Mouse (Mus musculus): ENCODE measurements around the gene Eftud2. TPM values are rescaled to one million over a fixed set of nuclear protein-coding genes. Genes with fewer than 3 reads are reported as not detected.

Eftud2 gene
- total and polyA plus RNA-seq, 2 experiments from 2014 or later, result 36.6 to 59.1 TPM

DNA sequence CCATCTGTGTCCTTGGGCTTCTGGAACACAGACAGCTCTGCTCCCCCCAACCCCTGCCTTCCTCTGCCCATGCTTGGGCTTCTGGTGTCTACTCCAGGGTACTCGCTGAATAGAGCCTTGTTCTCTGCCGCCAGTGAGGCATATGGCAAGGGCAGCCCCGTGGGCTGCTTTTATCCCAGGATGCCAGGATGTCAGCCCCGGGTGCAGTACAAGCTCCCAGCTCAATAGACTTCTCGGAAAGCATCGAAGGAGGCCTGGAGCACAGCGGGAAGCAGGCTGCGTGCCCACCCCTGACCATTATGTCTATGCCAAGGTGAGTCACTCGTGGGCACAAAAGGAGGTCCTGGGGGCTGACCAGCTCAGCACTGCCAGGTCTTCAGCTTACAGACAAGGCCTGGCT, 17.6 kb upstream of the Eftud2 start:
- Histone ChIP-seq H3K4me3 (ENCODE audit: low read depth, low read length) (no peak overlapping the region), H3K4me1 (ENCODE audit: control insufficient read depth, insufficient read depth) (0 out of 2 replicates have a peak, but pooled peaks cover under 1% of the 10 kb centered on the region), H3K27me3 (ENCODE audit: control insufficient read depth, insufficient read depth, low read length) (peaks cover 32% of the 10 kb centered on the region), H3K27ac (ENCODE audit: low read depth) (no peak overlapping the region), H3K9ac (replicated peaks; ENCODE audit: low read depth, low read length) (no peak overlapping the region), H3K9me3 (replicated peaks; ENCODE audit: control insufficient read depth, low read length) (no peaks in the 10 kb centered on the region), H3K4me2 (ENCODE audit: low read depth, low read length) (no peak overlapping the region), H3K36me3 (replicated peaks; ENCODE audit: control insufficient read depth, insufficient read depth, low read length) (no peaks in the 10 kb centered on the region)
- ATAC-seq (ENCODE audit: insufficient read depth, low read depth), result no peak
- TF ChIP-seq CTCF (IDR thresholded peaks at IDR 0.05; ENCODE audit: low read depth), result no peak
- TF ChIP-seq EP300 (IDR thresholded peaks at IDR 0.05; ENCODE audit: low read depth), result no peak
- DNase-seq (ENCODE audit: low spot score), result no peak
- 79% methylated on average over 9 of the region's 9 CpGs for WGBS

DNA sequence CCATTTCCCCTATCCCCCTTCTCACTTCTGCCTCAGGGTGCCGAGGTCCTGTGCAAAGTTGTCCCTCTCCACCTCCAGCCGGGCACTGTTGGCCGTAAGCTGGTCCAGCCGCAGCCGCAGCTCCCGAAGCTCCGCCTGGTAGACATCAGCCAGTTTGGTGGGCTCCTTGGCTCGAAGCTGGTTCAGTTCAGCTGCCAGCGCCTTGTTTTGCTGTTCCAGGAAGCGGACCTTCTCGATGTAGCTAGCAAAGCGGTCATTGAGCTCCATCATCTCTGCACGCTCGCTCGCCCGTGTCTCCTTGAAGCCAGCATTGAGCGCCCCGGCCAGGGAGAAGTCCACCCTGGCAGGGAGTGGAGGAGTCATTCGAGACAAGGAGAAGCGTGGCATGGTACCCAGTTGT, 15.9 kb upstream of the Eftud2 start:
- peaks cover 43% of the 10 kb centered on the region for H3K27me3 ChIP-seq (ENCODE audit: control insufficient read depth, insufficient read depth, low read length)
- H3K27ac ChIP-seq (ENCODE audit: low read depth), result no peak overlapping the region
- 75% methylated on average over 20 of the region's 20 CpGs for whole genome bisulfite sequencing

DNA sequence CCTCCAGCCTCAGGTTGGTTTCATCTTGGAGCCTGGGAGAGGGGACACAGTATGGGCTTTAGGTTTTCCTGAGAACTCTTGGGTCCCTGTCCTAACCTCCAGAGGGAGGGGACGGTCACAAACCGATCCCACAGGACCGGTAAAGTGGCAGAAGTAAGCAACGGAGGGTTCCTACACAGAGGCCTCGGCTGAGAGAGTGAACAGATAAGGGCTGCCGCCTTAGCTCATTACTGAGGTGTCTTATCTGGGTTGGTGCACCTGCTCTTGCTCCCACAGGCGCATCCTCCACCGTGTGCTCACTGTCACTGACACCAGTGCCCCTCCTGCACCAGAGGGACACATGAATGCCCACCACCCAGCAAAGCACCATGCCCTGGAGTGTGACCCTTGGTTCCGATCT, 15.0 kb upstream of the Eftud2 start:
- Histone ChIP-seq H3K4me2 (ENCODE audit: low read depth, low read length) (no peak overlapping the region), H3K9ac (replicated peaks; ENCODE audit: low read depth, low read length) (no peak overlapping the region), H3K36me3 (replicated peaks; ENCODE audit: control insufficient read depth, insufficient read depth, low read length) (no peaks in the 10 kb centered on the region), H3K4me1 (ENCODE audit: control insufficient read depth, insufficient read depth) (0 out of 2 replicates have a peak, but pooled peaks cover 3% of the 10 kb centered on the region), H3K27ac (ENCODE audit: low read depth) (no peak overlapping the region), H3K4me3 (ENCODE audit: low read depth, low read length) (no peak overlapping the region), H3K9me3 (replicated peaks; ENCODE audit: control insufficient read depth, low read length) (no peaks in the 10 kb centered on the region), H3K27me3 (ENCODE audit: control insufficient read depth, insufficient read depth, low read length) (peaks cover 43% of the 10 kb centered on the region)
- WGBS, result 53% methylated on average over 9 of the region's 9 CpGs
- DNase-seq (ENCODE audit: low spot score) (no peak), ATAC-seq (ENCODE audit: insufficient read depth, low read depth) (no peak)
- TF ChIP-seq EP300 (IDR thresholded peaks at IDR 0.05; ENCODE audit: low read depth) (no peak), CTCF (IDR thresholded peaks at IDR 0.05; ENCODE audit: low read depth) (no peak)

More for the DNA sequence above, 15.9 kb upstream of the Eftud2 start:
- H3K4me2 ChIP-seq (ENCODE audit: low read depth, low read length), result no peak overlapping the region
- no peak for ATAC-seq (ENCODE audit: insufficient read depth, low read depth)
- H3K9me3 ChIP-seq (replicated peaks; ENCODE audit: control insufficient read depth, low read length), result no peaks in the 10 kb centered on the region
- no peaks in the 10 kb centered on the region for H3K36me3 ChIP-seq (replicated peaks; ENCODE audit: control insufficient read depth, insufficient read depth, low read length)
- no peak for TF ChIP-seq EP300 (IDR thresholded peaks at IDR 0.05; ENCODE audit: low read depth)
- TF ChIP-seq CTCF (IDR thresholded peaks at IDR 0.05; ENCODE audit: low read depth), result no peak
- 0 out of 2 replicates have a peak, but pooled peaks cover 3% of the 10 kb centered on the region for H3K4me1 ChIP-seq (ENCODE audit: control insufficient read depth, insufficient read depth)
- H3K9ac ChIP-seq (replicated peaks; ENCODE audit: low read depth, low read length), result no peak overlapping the region
- H3K4me3 ChIP-seq (ENCODE audit: low read depth, low read length), result no peak overlapping the region
- DNase-seq (ENCODE audit: low spot score), result no peak

DNA sequence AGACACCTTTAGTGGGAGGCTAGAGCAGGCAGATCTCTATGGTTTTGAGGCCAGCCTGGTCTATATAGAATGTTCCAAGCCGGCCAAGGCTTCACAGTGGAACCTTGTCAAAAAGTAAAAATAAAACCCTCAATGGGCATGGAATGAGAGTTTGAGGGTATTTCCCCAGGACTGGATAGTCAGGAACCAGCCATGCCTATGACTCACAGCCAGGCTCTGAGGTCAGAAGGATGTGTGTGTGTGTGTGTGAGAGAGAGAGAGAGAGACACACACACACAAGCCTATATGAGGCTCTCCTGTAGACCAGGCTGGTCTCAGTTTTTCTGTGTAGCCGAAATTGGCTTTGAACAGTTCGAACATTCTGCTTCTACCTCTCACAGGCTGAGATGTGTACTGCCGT, 13.9 kb upstream of the Eftud2 start:
- no peak overlapping the region for H3K9ac ChIP-seq (replicated peaks; ENCODE audit: low read depth, low read length)
- no peak overlapping the region for H3K27ac ChIP-seq (ENCODE audit: low read depth)
- H3K4me3 ChIP-seq (ENCODE audit: low read depth, low read length), result no peak overlapping the region
- H3K4me1 ChIP-seq (ENCODE audit: control insufficient read depth, insufficient read depth), result 0 out of 2 replicates have a peak, but pooled peaks cover 3% of the 10 kb centered on the region
- peaks cover 43% of the 10 kb centered on the region for H3K27me3 ChIP-seq (ENCODE audit: control insufficient read depth, insufficient read depth, low read length)
- no peaks in the 10 kb centered on the region for H3K9me3 ChIP-seq (replicated peaks; ENCODE audit: control insufficient read depth, low read length)
- ATAC-seq (ENCODE audit: insufficient read depth, low read depth) (no peak), DNase-seq (ENCODE audit: low spot score) (no peak)
- no peak for TF ChIP-seq CTCF (IDR thresholded peaks at IDR 0.05; ENCODE audit: low read depth)
- TF ChIP-seq EP300 (IDR thresholded peaks at IDR 0.05; ENCODE audit: low read depth), result no peak
- no peaks in the 10 kb centered on the region for H3K36me3 ChIP-seq (replicated peaks; ENCODE audit: control insufficient read depth, insufficient read depth, low read length)
- 83% methylated on average over 4 of the region's 4 CpGs for WGBS
- H3K4me2 ChIP-seq (ENCODE audit: low read depth, low read length), result no peak overlapping the region

DNA sequence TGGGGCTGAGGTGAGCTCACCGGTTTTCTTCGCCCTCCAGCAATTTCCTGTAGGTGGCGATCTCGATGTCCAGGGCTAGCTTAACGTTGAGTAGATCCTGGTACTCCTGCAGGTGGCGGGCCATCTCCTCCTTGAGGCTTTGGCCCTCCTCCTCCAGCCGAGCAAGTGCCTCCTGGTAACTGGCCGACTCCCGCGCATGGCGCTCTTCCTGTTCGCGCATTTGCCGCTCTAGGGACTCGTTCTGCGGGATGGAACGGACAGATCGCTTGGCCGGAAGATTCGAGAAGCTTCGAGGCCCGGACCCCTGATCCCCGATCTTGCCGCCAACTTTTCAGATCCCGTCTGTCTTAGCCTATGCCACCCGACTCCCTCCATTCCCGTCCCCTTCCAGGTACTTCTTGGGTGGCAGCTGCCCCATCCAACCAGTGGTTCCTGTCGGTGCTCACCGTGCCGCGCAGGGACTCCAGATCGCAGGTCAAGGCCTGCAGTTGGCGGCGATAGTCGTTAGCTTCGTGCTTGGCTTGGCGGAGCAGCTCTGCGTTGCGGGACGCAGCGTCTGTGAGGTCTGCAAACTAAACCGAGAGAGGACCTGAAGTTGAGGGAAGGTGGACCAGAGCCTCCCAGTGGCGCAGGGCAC, 12.3 kb upstream of the Eftud2 start:
- H3K36me3 ChIP-seq (replicated peaks; ENCODE audit: control insufficient read depth, insufficient read depth, low read length), result no peaks in the 10 kb centered on the region
- peaks cover 43% of the 10 kb centered on the region for H3K27me3 ChIP-seq (ENCODE audit: control insufficient read depth, insufficient read depth, low read length)
- 0 out of 2 replicates have a peak overlapping the region, but pooled peaks have one; percentile 30 for H3K9ac ChIP-seq (replicated peaks; ENCODE audit: low read depth, low read length)
- no peaks in the 10 kb centered on the region for H3K9me3 ChIP-seq (replicated peaks; ENCODE audit: control insufficient read depth, low read length)
- peak; percentile 48; the same call in 1 of the 2 replicates for ATAC-seq (ENCODE audit: insufficient read depth, low read depth)
- peak overlapping the region; percentile 30 for H3K4me3 ChIP-seq (ENCODE audit: low read depth, low read length)
- peak overlapping the region; percentile 58 for H3K4me2 ChIP-seq (ENCODE audit: low read depth, low read length)
- WGBS, result 4% methylated on average over 43 of the region's 43 CpGs
- peak; percentile 76 for DNase-seq (ENCODE audit: low spot score)
- no peak overlapping the region for H3K27ac ChIP-seq (ENCODE audit: low read depth)
- peak; percentile 71 for TF ChIP-seq CTCF (IDR thresholded peaks at IDR 0.05; ENCODE audit: low read depth)
- no peak for TF ChIP-seq EP300 (IDR thresholded peaks at IDR 0.05; ENCODE audit: low read depth)
- 0 out of 2 replicates have a peak, but pooled peaks cover 3% of the 10 kb centered on the region for H3K4me1 ChIP-seq (ENCODE audit: control insufficient read depth, insufficient read depth)

All from heart, postnatal 0 days (tissue).